Mouse (Mus musculus) midbrain, embryonic 11.5 days (tissue): ENCODE data around the gene Scrn2. TPM values are rescaled to one million over a fixed set of nuclear protein-coding genes. Genes with fewer than 3 reads are reported as not detected.

Experiments used
- ATAC-seq: fragments of 200-750 bp; cut with Nextera tagmentation; 2 replicates; pipeline ENCODE4 v1.8.0; 2017; ENCODE audit warnings: moderate TSS enrichment, moderate library complexity; ENCODE audit not compliant: low FRiP score
- DNase-seq: peaks from one replicate; pipeline ENCODE4 v3.0.0; 2015; ENCODE audit warnings: low spot score; ENCODE audit errors: missing footprints
- H3K27ac ChIP-seq: fragments of 300-500 bp; sonication (generic); 2 replicates; pipeline ENCODE4 v1.5.1; 2014; ENCODE audit warnings: low read depth, low read length
- H3K27me3 ChIP-seq: fragments of 300-500 bp; sonication (generic); 2 replicates; pipeline ENCODE4 v1.6.1; 2014; ENCODE audit warnings: mild to moderate bottlenecking, low read length, moderate library complexity, mixed read lengths; ENCODE audit not compliant: control insufficient read depth, insufficient read depth
- H3K36me3 ChIP-seq: fragments of 300-500 bp; sonication (generic); 2 replicates; pipeline ENCODE4 v1.6.1; 2014; ENCODE audit warnings: mild to moderate bottlenecking, low read length, moderate library complexity, mixed read lengths; ENCODE audit not compliant: control insufficient read depth, insufficient read depth
- H3K4me1 ChIP-seq: fragments of 300-500 bp; sonication (generic); 2 replicates; pipeline ENCODE4 v1.6.1; 2014; ENCODE audit warnings: low read length; ENCODE audit not compliant: control insufficient read depth, insufficient read depth
- H3K4me2 ChIP-seq: fragments of 300-500 bp; sonication (generic); 2 replicates; pipeline ENCODE4 v1.6.1; 2014; ENCODE audit warnings: mild to moderate bottlenecking, moderate library complexity
- H3K4me3 ChIP-seq: fragments of 300-500 bp; sonication (generic); 2 replicates; pipeline ENCODE4 v1.5.1; 2014; ENCODE audit warnings: low read depth, low read length
- H3K9ac ChIP-seq: fragments of 300-500 bp; sonication (generic); 2 replicates; pipeline ENCODE4 v1.6.1; 2014; ENCODE audit warnings: low read length
- H3K9me3 ChIP-seq: fragments of 300-500 bp; sonication (generic); 2 replicates; pipeline ENCODE4 v1.6.1; 2016; ENCODE audit warnings: low read length; ENCODE audit not compliant: control insufficient read depth
- WGBS: fragments of 180-500 bp; shearing (Covaris S2); extraction: QIAGEN DNeasy Blood & Tissue Kit; methylation state at CpG from one replicate; pipeline ENCODE4 v1.1.7; 2014; 5-methylcytosine and 5-hydroxymethylcytosine counted together
- microRNA-seq: library from miRNA; unstranded; fragments of <30 nt; microRNA quantifications from one replicate; pipeline ENCODE4, GENCODE M21; 2017
- polyA plus RNA-seq: library from polyadenylated mRNA; unstranded; fragments of >200 nt; fragmentation: Nextera tagmentation; extraction: Ambion mirVana; gene quantifications from 2 replicates; pipeline ENCODE4 v1.2.1, GENCODE M21; 2014

The Scrn2 gene
- polyA plus RNA-seq, 1 experiment from 2014 or later = 22.1 TPM

GRCm38 (mm10) chr11:97078751-97079150, 49.0 kb downstream of the Scrn2 start:
- no peaks in the 10 kb centered on the region for H3K4me1 ChIP-seq
- H3K9ac ChIP-seq = no peak overlapping the region
- H3K27me3 ChIP-seq = no peaks in the 10 kb centered on the region
- no peak overlapping the region for H3K4me2 ChIP-seq
- 64% methylated on average over 4 of the region's 4 CpGs for WGBS
- H3K9me3 ChIP-seq = no peaks in the 10 kb centered on the region
- no peaks in the 10 kb centered on the region for H3K36me3 ChIP-seq
- H3K4me3 ChIP-seq = no peak overlapping the region
- H3K27ac ChIP-seq = no peak overlapping the region
- DNase-seq (no peak), ATAC-seq (no peak)

GRCm38 (mm10) chr11:97080291-97080690, 50.6 kb downstream of the Scrn2 start:
- H3K4me1 ChIP-seq = no peaks in the 10 kb centered on the region
- DNase-seq = peak; percentile 84
- no peaks in the 10 kb centered on the region for H3K36me3 ChIP-seq
- H3K9me3 ChIP-seq = no peaks in the 10 kb centered on the region
- no peaks in the 10 kb centered on the region for H3K27me3 ChIP-seq
- no peak overlapping the region for H3K4me2 ChIP-seq
- no peak overlapping the region for H3K4me3 ChIP-seq
- 6% methylated on average over 9 of the region's 9 CpGs for WGBS
- ATAC-seq = no peak
- H3K9ac ChIP-seq = no peak overlapping the region
- no peak overlapping the region for H3K27ac ChIP-seq

- 47% methylated on average over 11 of the region's 11 CpGs for WGBS
- no peaks in the 10 kb centered on the region for H3K36me3 ChIP-seq
- ATAC-seq (no peak), DNase-seq (peak; percentile 94)
- H3K9ac ChIP-seq = no peak overlapping the region; the same call in 1 of the 2 replicates
- no peaks in the 10 kb centered on the region for H3K27me3 ChIP-seq
- no peak overlapping the region for H3K4me3 ChIP-seq
- H3K4me2 ChIP-seq = no peak overlapping the region
- no peaks in the 10 kb centered on the region for H3K9me3 ChIP-seq
- H3K4me1 ChIP-seq = no peaks in the 10 kb centered on the region
- no peak overlapping the region for H3K27ac ChIP-seq
Observed at GRCm38 (mm10) chr11:97082977-97083376, 53.2 kb downstream of the Scrn2 start.

Small RNA genes within 50 kb of the gene (microRNA-seq; reads per million reads assigned to microRNA genes)
- 1.3 reads per million for gene Mir8103

Other genes starting within 250 kb of the Scrn2 start
- 167 and 169 TPM in 2 replicates for gene Cbx1, start 240.8 kb upstream of the Scrn2 start, polyA plus RNA-seq
- 31.7 and 35.2 TPM in 2 replicates for gene Nfe2l1, start 200.0 kb upstream of the Scrn2 start, polyA plus RNA-seq
- gene Copz2, start 180.1 kb upstream of the Scrn2 start, polyA plus RNA-seq = 47.5 and 51.1 TPM in 2 replicates
- 91.4 and 92.8 TPM in 2 replicates for gene Cdk5rap3, start 113.4 kb upstream of the Scrn2 start, polyA plus RNA-seq
- 0.12 and 0.19 TPM in 2 replicates for gene Prr15l, start 101.8 kb upstream of the Scrn2 start, polyA plus RNA-seq
- gene Pnpo, start 86.0 kb upstream of the Scrn2 start, polyA plus RNA-seq = 23.1 and 24.4 TPM in 2 replicates
- 22.2 and 26.3 TPM in 2 replicates for gene Sp2, start 47.0 kb upstream of the Scrn2 start, polyA plus RNA-seq
- gene Sp6, start 16.5 kb upstream of the Scrn2 start, polyA plus RNA-seq = not detected in 2 replicates
- 2.7 TPM in 2 replicates for gene Lrrc46, start 11.5 kb downstream of the Scrn2 start, polyA plus RNA-seq
- gene Mrpl10, start 11.6 kb downstream of the Scrn2 start, polyA plus RNA-seq = 71.0 and 72.2 TPM in 2 replicates
- gene Osbpl7, start 20.7 kb downstream of the Scrn2 start, polyA plus RNA-seq = 4.2 and 4.8 TPM in 2 replicates
- gene Tbx21, start 85.4 kb downstream of the Scrn2 start, polyA plus RNA-seq = 0.12 and 0.14 TPM in 2 replicates
- gene Tbkbp1, start 121.6 kb downstream of the Scrn2 start, polyA plus RNA-seq = 2.8 and 3.6 TPM in 2 replicates
- gene Kpnb1, start 157.9 kb downstream of the Scrn2 start, polyA plus RNA-seq = 111 and 116 TPM in 2 replicates